Comparison of ENCODE assay signal across 10 mouse cellular contexts in the genomic region with DNA sequence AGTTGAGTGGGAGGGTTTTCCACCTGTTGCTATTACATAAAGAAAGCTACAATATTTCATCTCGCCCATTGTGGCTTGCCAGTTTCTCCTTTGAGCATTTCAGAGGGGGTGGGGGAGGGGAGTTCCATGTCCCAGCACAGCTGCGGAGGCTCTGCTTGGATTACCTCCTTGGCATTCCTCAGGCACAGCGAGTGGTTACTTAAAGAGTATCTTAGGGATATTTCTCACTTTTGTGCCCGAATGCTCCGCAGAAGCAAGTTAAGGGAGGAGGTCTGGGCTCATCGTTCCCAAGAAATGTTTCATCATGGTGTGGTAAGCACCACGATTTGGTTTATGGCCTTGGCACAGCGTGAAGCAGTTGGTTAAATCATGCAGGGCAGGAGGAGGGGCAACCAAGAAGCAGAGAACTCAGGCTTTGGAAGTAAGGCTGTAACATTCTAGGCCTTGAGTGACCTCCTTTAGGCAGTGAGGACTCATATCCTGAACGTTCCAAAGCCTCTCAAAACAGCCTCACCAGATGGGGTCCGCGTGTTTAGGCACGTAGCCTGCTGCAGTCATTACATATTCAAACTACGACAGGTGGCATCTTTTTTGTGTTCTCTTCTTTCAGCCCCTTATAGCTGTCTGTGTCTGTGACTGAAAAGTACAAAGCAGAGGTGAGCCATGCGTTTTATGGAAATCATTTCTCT. TPM values are rescaled to one million over a fixed set of nuclear protein-coding genes. Genes with fewer than 3 reads are reported as not detected.
DNase-seq lines count a peak whose midpoint lies in the region; ATAC-seq lines count a peak whose summit lies in the region.
"Had no signal": no experiment of that assay in that cellular context is flagged by ENCODE, and none has a peak within 500 bp of the region (broad histone marks: within the 10 kb centered on the region; RNA-seq: fewer than 3 reads in every experiment).

No protein-coding gene starts in this region.

- no peak overlapping the region for H3K4me2 ChIP-seq in forebrain, embryonic 11.5 days (ENCODE audit: low read depth, low read length, severe bottlenecking)
- no peak overlapping the region for H3K4me2 ChIP-seq in forebrain, embryonic 12.5 days
- peak overlapping the region; percentile 42 for H3K4me2 ChIP-seq in kidney, embryonic 15.5 days
- no peak overlapping the region for H3K4me2 ChIP-seq in stomach, embryonic 16.5 days (ENCODE audit: low read depth, low read length)
- H3K4me2 ChIP-seq in intestine, embryonic 16.5 days (ENCODE audit: low read depth, low read length) = no peak overlapping the region
- H3K4me2 ChIP-seq: liver, embryonic 15.5 days had no signal

- no peaks in the 10 kb centered on the region for H3K27me3 ChIP-seq in forebrain, embryonic 11.5 days (ENCODE audit: control insufficient read depth, insufficient read depth, low read length)
- no peaks in the 10 kb centered on the region for H3K27me3 ChIP-seq in forebrain, embryonic 12.5 days
- no peaks in the 10 kb centered on the region for H3K27me3 ChIP-seq in kidney, embryonic 15.5 days
- no peaks in the 10 kb centered on the region for H3K27me3 ChIP-seq in stomach, embryonic 16.5 days (ENCODE audit: control insufficient read depth, insufficient read depth, low read length)
- no peaks in the 10 kb centered on the region for H3K27me3 ChIP-seq in intestine, embryonic 16.5 days (replicated peaks; ENCODE audit: control insufficient read depth, insufficient read depth, low read length)

- no peak for ATAC-seq in forebrain, embryonic 11.5 days (replicated peaks; ENCODE audit: low FRiP score)
- ATAC-seq in forebrain, embryonic 12.5 days (ENCODE audit: low FRiP score) = no peak
- no peak for ATAC-seq in kidney, embryonic 15.5 days (replicated peaks; ENCODE audit: low FRiP score)
- ATAC-seq in stomach, embryonic 16.5 days (ENCODE audit: insufficient read depth, low FRiP score) = no peak
- ATAC-seq in intestine, embryonic 16.5 days = no peak

- H3K9me3 ChIP-seq in forebrain, embryonic 11.5 days (ENCODE audit: control insufficient read depth, low read length) = no peaks in the 10 kb centered on the region
- H3K9me3 ChIP-seq in forebrain, embryonic 12.5 days = no peaks in the 10 kb centered on the region
- H3K9me3 ChIP-seq in kidney, embryonic 15.5 days (replicated peaks) = no peaks in the 10 kb centered on the region
- H3K9me3 ChIP-seq in stomach, embryonic 16.5 days (replicated peaks; ENCODE audit: control insufficient read depth, low read length) = no peaks in the 10 kb centered on the region; the same call in 1 of the 2 replicates
- no peaks in the 10 kb centered on the region for H3K9me3 ChIP-seq in intestine, embryonic 16.5 days (ENCODE audit: control insufficient read depth, low read length)
- H3K9me3 ChIP-seq: liver, embryonic 15.5 days had no signal

- no peak overlapping the region for H3K27ac ChIP-seq in forebrain, embryonic 11.5 days (ENCODE audit: low read depth, low read length)
- no peak overlapping the region for H3K27ac ChIP-seq in forebrain, embryonic 12.5 days
- H3K27ac ChIP-seq in kidney, embryonic 15.5 days = no peak overlapping the region
- H3K27ac ChIP-seq in stomach, embryonic 16.5 days (ENCODE audit: low read length) = peak overlapping the region; percentile 36; the same call in 1 of the 2 replicates
- H3K27ac ChIP-seq in intestine, embryonic 16.5 days (ENCODE audit: low read length) = no peak overlapping the region
- H3K27ac ChIP-seq: liver, embryonic 15.5 days had no signal

- H3K36me3 ChIP-seq in forebrain, embryonic 11.5 days (ENCODE audit: control insufficient read depth, insufficient read depth, low read length) = no peaks in the 10 kb centered on the region
- no peaks in the 10 kb centered on the region for H3K36me3 ChIP-seq in forebrain, embryonic 12.5 days (replicated peaks)
- no peaks in the 10 kb centered on the region for H3K36me3 ChIP-seq in kidney, embryonic 15.5 days
- H3K36me3 ChIP-seq in stomach, embryonic 16.5 days (ENCODE audit: control insufficient read depth, insufficient read depth, low read length) = no peaks in the 10 kb centered on the region
- H3K36me3 ChIP-seq in intestine, embryonic 16.5 days (ENCODE audit: control insufficient read depth, insufficient read depth, low read length) = no peaks in the 10 kb centered on the region
- H3K36me3 ChIP-seq: liver, embryonic 15.5 days had no signal

- WGBS in forebrain, embryonic 11.5 days = 22% methylated on average over 14 of the region's 14 CpGs
- WGBS in forebrain, embryonic 12.5 days = 25% methylated on average over 14 of the region's 14 CpGs
- WGBS in kidney, embryonic 15.5 days = 17% methylated on average over 14 of the region's 14 CpGs
- WGBS in stomach, embryonic 16.5 days = 23% methylated on average over 14 of the region's 14 CpGs
- WGBS in intestine, embryonic 16.5 days = 28% methylated on average over 14 of the region's 14 CpGs

- no peak overlapping the region for H3K4me3 ChIP-seq in forebrain, embryonic 11.5 days (ENCODE audit: low read depth, low read length)
- H3K4me3 ChIP-seq in forebrain, embryonic 12.5 days (replicated peaks) = no peak overlapping the region
- no peak overlapping the region for H3K4me3 ChIP-seq in kidney, embryonic 15.5 days (replicated peaks)
- H3K4me3 ChIP-seq in stomach, embryonic 16.5 days (replicated peaks; ENCODE audit: low read length) = no peak overlapping the region
- H3K4me3 ChIP-seq in intestine, embryonic 16.5 days (ENCODE audit: low read length) = no peak overlapping the region
- H3K4me3 ChIP-seq: erythroblast, embryonic 14.5 days; liver, embryonic 15.5 days had no signal

- 0 out of 2 replicates have a peak, but pooled peaks cover 3% of the 10 kb centered on the region for H3K4me1 ChIP-seq in forebrain, embryonic 11.5 days (replicated peaks; ENCODE audit: control insufficient read depth, insufficient read depth, low read length)
- peaks cover 10% of the 10 kb centered on the region for H3K4me1 ChIP-seq in forebrain, embryonic 12.5 days
- H3K4me1 ChIP-seq in kidney, embryonic 15.5 days = 0 out of 2 replicates have a peak, but pooled peaks cover 7% of the 10 kb centered on the region
- peaks cover 7% of the 10 kb centered on the region for H3K4me1 ChIP-seq in stomach, embryonic 16.5 days (ENCODE audit: control insufficient read depth, insufficient read depth, low read length)
- H3K4me1 ChIP-seq in intestine, embryonic 16.5 days (ENCODE audit: control insufficient read depth, insufficient read depth, low read length) = 0 out of 2 replicates have a peak, but pooled peaks cover 3% of the 10 kb centered on the region
- H3K4me1 ChIP-seq: liver, embryonic 15.5 days had no signal

- DNase-seq in forebrain, embryonic 11.5 days (ENCODE audit: low spot score) = peak; percentile 52
- DNase-seq in right cerebral cortex, postnatal 4 days = peak; percentile 11
- no peak for DNase-seq in right cerebral cortex, adult 18-20 months
- DNase-seq in heart, adult 18-20 months = no peak

- no peak overlapping the region for H3K9ac ChIP-seq in forebrain, embryonic 11.5 days (ENCODE audit: low read length)
- no peak overlapping the region for H3K9ac ChIP-seq in forebrain, embryonic 12.5 days
- no peak overlapping the region for H3K9ac ChIP-seq in kidney, embryonic 15.5 days
- no peak overlapping the region for H3K9ac ChIP-seq in stomach, embryonic 16.5 days (ENCODE audit: low read length)
- no peak overlapping the region for H3K9ac ChIP-seq in intestine, embryonic 16.5 days (ENCODE audit: low read depth, low read length)
- H3K9ac ChIP-seq: liver, embryonic 15.5 days had no signal

RNA-seq across cellular contexts. Expression of gene Mylip, which starts 43.9 kb away (rescaled TPM):
- 3.6 and 4.9 TPM in 2 replicates for polyA plus RNA-seq in forebrain, embryonic 11.5 days (2014; fragmentation: Nextera tagmentation; extraction: Ambion mirVana)
- 5.3 and 6.8 TPM in 2 replicates for polyA plus RNA-seq in forebrain, embryonic 12.5 days (2016; fragmentation: Nextera tagmentation; extraction: Ambion mirVana)
- polyA plus RNA-seq in kidney, embryonic 15.5 days (2015; fragmentation: Nextera tagmentation; extraction: Ambion mirVana) = 13.1 and 14.8 TPM in 2 replicates
- 10.9 and 12.9 TPM in 2 replicates for polyA plus RNA-seq in stomach, embryonic 16.5 days (2015; fragmentation: Nextera tagmentation; extraction: Ambion mirVana)
- total RNA-seq in heart, adult 18-20 months (2021) = 10 to 100 TPM; 21.1 to 27.0 TPM
- 6.1 and 6.6 TPM in 2 replicates for polyA plus RNA-seq in intestine, embryonic 16.5 days (2015; fragmentation: Nextera tagmentation; extraction: Ambion mirVana)

Comparison
In these comparisons a context has a peak if more than half of its experiments do, and no peak if none do; other contexts are left out.
1. DNase-seq: peak in forebrain, embryonic 11.5 days (single experiment) and right cerebral cortex, postnatal 4 days (single experiment); none in right cerebral cortex, adult 18-20 months (single experiment) and heart, adult 18-20 months (0 of 2).